Mouse (Mus musculus): ENCODE results near the gene Id3. TPM values are rescaled to one million over a fixed set of nuclear protein-coding genes. Genes with fewer than 3 reads are reported as not detected.

Id3 gene
- 106 and 118 TPM in 2 replicates for polyA plus RNA-seq (2015; fragmentation: Nextera tagmentation; extraction: Ambion mirVana)

- Histone ChIP-seq H3K9me3 (ENCODE audit: control insufficient read depth) (no peaks in the 10 kb centered on the region), H3K36me3 (ENCODE audit: control insufficient read depth, insufficient read depth) (no peaks in the 10 kb centered on the region), H3K27me3 (replicated peaks; ENCODE audit: control insufficient read depth, insufficient read depth, low read length) (no peaks in the 10 kb centered on the region), H3K4me2 (replicated peaks; ENCODE audit: low read depth) (peak within 1 kb of the TSS; percentile 71), H3K9ac (ENCODE audit: low read depth, low read length) (peak within 1 kb of the TSS; percentile 63), H3K4me3 (ENCODE audit: low read depth, low read length) (peak within 1 kb of the TSS; percentile 58), H3K27ac (ENCODE audit: low read depth, low read length) (peak within 1 kb of the TSS; percentile 85), H3K4me1 (replicated peaks; ENCODE audit: control insufficient read depth, insufficient read depth, low read length) (peaks cover 19% of the 10 kb centered on the region)
- TF ChIP-seq CTCF (IDR thresholded peaks at IDR 0.05; ENCODE audit: low read depth), result no peak
- ATAC-seq, result peak; percentile 86
- WGBS, result under 1% methylated on average over 39 of the region's 39 CpGs
Measured at GRCm38 (mm10) chr4:136143193-136143976, at the start of gene Id3. Id3 (plus strand) TSS chr4:136143497.

- Histone ChIP-seq H3K27ac (ENCODE audit: low read depth, low read length) (no peak overlapping the region), H3K4me2 (replicated peaks; ENCODE audit: low read depth) (no peak overlapping the region), H3K36me3 (ENCODE audit: control insufficient read depth, insufficient read depth) (no peaks in the 10 kb centered on the region), H3K27me3 (replicated peaks; ENCODE audit: control insufficient read depth, insufficient read depth, low read length) (no peaks in the 10 kb centered on the region), H3K9ac (ENCODE audit: low read depth, low read length) (no peak overlapping the region), H3K4me3 (ENCODE audit: low read depth, low read length) (no peak overlapping the region), H3K9me3 (ENCODE audit: control insufficient read depth) (no peaks in the 10 kb centered on the region), H3K4me1 (replicated peaks; ENCODE audit: control insufficient read depth, insufficient read depth, low read length) (no peaks in the 10 kb centered on the region)
- no peak for ATAC-seq
- no peak for TF ChIP-seq CTCF (IDR thresholded peaks at IDR 0.05; ENCODE audit: low read depth)
- 86% methylated on average over 18 of the region's 18 CpGs for WGBS
Measured at GRCm38 (mm10) chr4:136094519-136095219, 48.6 kb upstream of the Id3 start.

- no peaks in the 10 kb centered on the region for H3K27me3 ChIP-seq (replicated peaks; ENCODE audit: control insufficient read depth, insufficient read depth, low read length)
- TF ChIP-seq CTCF (IDR thresholded peaks at IDR 0.05; ENCODE audit: low read depth), result no peak
- H3K27ac ChIP-seq (ENCODE audit: low read depth, low read length), result no peak overlapping the region
- no peaks in the 10 kb centered on the region for H3K4me1 ChIP-seq (replicated peaks; ENCODE audit: control insufficient read depth, insufficient read depth, low read length)
- no peaks in the 10 kb centered on the region for H3K9me3 ChIP-seq (ENCODE audit: control insufficient read depth)
- no peak overlapping the region for H3K4me2 ChIP-seq (replicated peaks; ENCODE audit: low read depth)
- H3K9ac ChIP-seq (ENCODE audit: low read depth, low read length), result no peak overlapping the region
- no peak overlapping the region for H3K4me3 ChIP-seq (ENCODE audit: low read depth, low read length)
- 74% methylated on average over 9 of the region's 9 CpGs for WGBS
- no peak for ATAC-seq
- H3K36me3 ChIP-seq (ENCODE audit: control insufficient read depth, insufficient read depth), result no peaks in the 10 kb centered on the region
Measured at GRCm38 (mm10) chr4:136095490-136096105, 47.7 kb upstream of the Id3 start.

- no peaks in the 10 kb centered on the region for H3K4me1 ChIP-seq (replicated peaks; ENCODE audit: control insufficient read depth, insufficient read depth, low read length)
- WGBS, result 76% methylated on average over 11 of the region's 11 CpGs
- H3K36me3 ChIP-seq (ENCODE audit: control insufficient read depth, insufficient read depth), result no peaks in the 10 kb centered on the region
- no peak overlapping the region for H3K9ac ChIP-seq (ENCODE audit: low read depth, low read length)
- H3K4me3 ChIP-seq (ENCODE audit: low read depth, low read length), result no peak overlapping the region
- no peak for ATAC-seq
- no peak overlapping the region for H3K27ac ChIP-seq (ENCODE audit: low read depth, low read length)
- no peak overlapping the region for H3K4me2 ChIP-seq (replicated peaks; ENCODE audit: low read depth)
- TF ChIP-seq CTCF (IDR thresholded peaks at IDR 0.05; ENCODE audit: low read depth), result no peak
- no peaks in the 10 kb centered on the region for H3K9me3 ChIP-seq (ENCODE audit: control insufficient read depth)
- no peaks in the 10 kb centered on the region for H3K27me3 ChIP-seq (replicated peaks; ENCODE audit: control insufficient read depth, insufficient read depth, low read length)
Measured at GRCm38 (mm10) chr4:136096446-136097113, 46.7 kb upstream of the Id3 start.

GRCm38 (mm10) chr4:136098446-136098845, 44.9 kb upstream of the Id3 start:
- no peak overlapping the region for H3K4me3 ChIP-seq (ENCODE audit: low read depth, low read length)
- no peaks in the 10 kb centered on the region for H3K9me3 ChIP-seq (ENCODE audit: control insufficient read depth)
- TF ChIP-seq CTCF (IDR thresholded peaks at IDR 0.05; ENCODE audit: low read depth), result no peak
- no peak overlapping the region for H3K27ac ChIP-seq (ENCODE audit: low read depth, low read length)
- H3K36me3 ChIP-seq (ENCODE audit: control insufficient read depth, insufficient read depth), result no peaks in the 10 kb centered on the region
- no peak overlapping the region for H3K9ac ChIP-seq (ENCODE audit: low read depth, low read length)
- H3K27me3 ChIP-seq (replicated peaks; ENCODE audit: control insufficient read depth, insufficient read depth, low read length), result no peaks in the 10 kb centered on the region
- ATAC-seq, result no peak
- no peaks in the 10 kb centered on the region for H3K4me1 ChIP-seq (replicated peaks; ENCODE audit: control insufficient read depth, insufficient read depth, low read length)
- 87% methylated on average over 3 of the region's 3 CpGs for WGBS
- no peak overlapping the region for H3K4me2 ChIP-seq (replicated peaks; ENCODE audit: low read depth)

All from intestine, postnatal 0 days (tissue).